Mouse (Mus musculus): Measurements from ENCODE around the gene Cryba1.

DNA sequence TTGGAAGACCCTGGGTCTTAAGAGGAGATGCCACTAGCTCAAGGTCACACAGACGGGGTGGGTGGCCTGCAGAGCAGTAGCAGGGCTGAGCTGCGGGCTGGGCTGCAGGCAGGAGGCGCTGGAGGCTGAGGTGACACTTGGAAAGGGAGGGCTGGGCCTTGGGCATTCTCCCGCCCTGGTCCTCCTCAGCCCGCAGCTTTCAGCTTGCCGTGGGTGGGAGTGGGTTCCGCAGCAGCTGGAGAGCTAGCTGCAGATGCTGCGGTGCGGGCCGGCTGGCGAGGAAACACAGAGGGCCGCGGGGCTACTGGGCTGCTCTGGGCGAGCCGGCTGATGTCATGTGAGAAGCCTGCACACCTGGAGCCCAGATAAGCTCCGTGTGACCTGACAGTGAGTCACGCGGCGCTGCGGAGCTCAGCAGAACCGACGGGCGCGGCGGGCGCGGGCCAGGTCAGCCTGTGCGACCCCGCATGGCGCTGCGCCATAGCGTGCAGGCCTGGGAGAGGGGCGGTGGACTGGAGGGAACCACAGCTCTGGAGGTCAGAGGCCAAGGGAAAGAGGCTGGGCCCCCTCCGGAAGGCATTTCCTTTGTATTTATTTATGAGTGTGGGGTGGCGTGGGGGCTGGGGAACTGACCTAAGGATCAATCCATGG lies 41.4 kb upstream of the Cryba1 start:
- TF ChIP-seq GATA1 (IDR thresholded peaks at IDR 0.05; ENCODE audit: low read length) (peak; percentile 38; the same call in 1 of the 2 replicates), TAL1 (IDR thresholded peaks at IDR 0.05; ENCODE audit: low read length) (peak; percentile 35; the same call in 1 of the 3 replicates)

All from erythroblast, embryonic 14.5 days (primary cell).